Comparison of ENCODE assay signal across 9 mouse cellular contexts in the genomic region with DNA sequence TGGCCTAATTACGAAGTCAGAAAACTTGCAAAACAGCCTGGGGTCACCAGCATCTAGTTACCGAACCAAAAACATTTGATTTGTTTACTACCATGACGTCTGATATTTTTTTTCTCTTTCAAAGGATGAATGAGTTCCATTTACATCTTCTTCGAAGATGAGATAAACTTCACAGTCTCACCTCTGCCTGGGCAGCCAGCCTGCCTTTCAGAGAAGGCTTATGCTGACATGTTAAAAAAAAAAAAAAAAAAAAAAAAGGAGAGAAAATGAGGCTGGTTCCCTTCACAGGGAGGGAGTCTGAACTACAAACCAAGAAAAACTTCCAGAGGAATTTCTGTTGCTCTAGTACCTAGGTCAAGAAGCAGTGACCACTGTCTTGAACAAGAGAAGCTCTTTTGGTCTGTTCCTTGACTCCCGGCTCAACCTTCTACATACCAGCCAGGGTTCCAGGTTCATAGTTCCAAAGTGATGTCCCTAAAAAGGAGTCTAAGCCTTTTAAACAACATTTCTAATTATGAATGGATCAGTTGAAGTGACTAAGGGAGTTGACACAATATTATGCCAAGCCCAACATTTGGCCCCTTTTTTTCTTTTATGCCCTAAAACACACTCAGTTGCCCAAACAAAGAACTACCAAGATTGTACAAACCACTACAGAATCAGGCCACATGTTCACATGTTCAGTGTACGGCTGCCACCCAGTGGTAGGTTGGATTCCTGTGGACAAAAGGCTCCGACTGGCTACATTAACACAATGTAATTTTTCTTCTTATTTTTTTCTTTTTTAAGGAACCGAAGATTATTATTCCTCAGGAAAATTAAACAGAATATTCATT. TPM values are rescaled to one million over a fixed set of nuclear protein-coding genes. Genes with fewer than 3 reads are reported as not detected.
DNase-seq lines count a peak whose midpoint lies in the region; ATAC-seq and TF ChIP-seq lines count a peak whose summit lies in the region.
"Had no signal": no experiment of that assay in that cellular context is flagged by ENCODE, and none has a peak within 500 bp of the region (broad histone marks: within the 10 kb centered on the region; RNA-seq: fewer than 3 reads in every experiment).

No protein-coding gene starts in this region.

- peak; percentile 78 to 84 for DNase-seq in adrenal gland, postnatal 36 days
- DNase-seq in embryonic facial prominence, embryonic 14.5 days (ENCODE audit: low spot score): peak; percentile 87
- peak; percentile 75 to 80 for DNase-seq in heart, postnatal 10 days
- DNase-seq in kidney, postnatal 36 days: peak; percentile 57 to 89
- peak; percentile 59 for DNase-seq in lung, adult 2 months
- DNase-seq in thymus, postnatal 0 days (ENCODE audit: low spot score): peak; percentile 77

- no peak overlapping the region for H3K4me3 ChIP-seq in embryonic facial prominence, embryonic 14.5 days (ENCODE audit: low read depth, low read length)
- H3K4me3 ChIP-seq in lung, adult 2 months (replicated peaks; ENCODE audit: extremely low read depth, low read depth, low read length): no peak overlapping the region
- H3K4me3 ChIP-seq: erythroblast, embryonic 14.5 days had no signal

- no peaks in the 10 kb centered on the region for H3K27me3 ChIP-seq in embryonic facial prominence, embryonic 14.5 days (replicated peaks; ENCODE audit: control insufficient read depth, insufficient read depth, low read length)

- peak; percentile 71 for ATAC-seq in CD4-positive, CD25-positive, alpha-beta regulatory T cell, adult 4 months
- peak; percentile 81 for ATAC-seq in embryonic facial prominence, embryonic 14.5 days (ENCODE audit: low read depth)
- ATAC-seq in neutrophil, adult 5-6 weeks (ENCODE audit: extremely low read depth, insufficient number of reproducible peaks, low FRiP score, poor library complexity, severe bottlenecking): peak; percentile 78

- TF ChIP-seq POLR2A in lung, adult 2 months (IDR thresholded peaks at IDR 0.05; ENCODE audit: borderline replicate concordance, extremely low read depth, low read depth, low read length): no peak

- peak; percentile 76 for TF ChIP-seq CTCF in lung, adult 2 months (IDR thresholded peaks at IDR 0.05; ENCODE audit: insufficient read depth, low read length)

- H3K4me2 ChIP-seq in embryonic facial prominence, embryonic 14.5 days (ENCODE audit: low read depth, low read length): no peak overlapping the region

- WGBS in embryonic facial prominence, embryonic 14.5 days: 43% methylated on average over 8 of the region's 8 CpGs
- WGBS in lung, adult 2 months: 56% methylated on average over 8 of the region's 8 CpGs

- intact Hi-C loops in heart, postnatal 10 days (cut with DNase I): loop anchor here (1.0 to 5.0 kb wide), 5 partner anchors 95 to 1004 kb away; no protein-coding TSS in a partner anchor

- no peaks in the 10 kb centered on the region for H3K36me3 ChIP-seq in embryonic facial prominence, embryonic 14.5 days (ENCODE audit: control insufficient read depth, insufficient read depth, low read length)

- H3K27ac ChIP-seq in embryonic facial prominence, embryonic 14.5 days (replicated peaks; ENCODE audit: low read depth, low read length): no peak overlapping the region

- no peaks in the 10 kb centered on the region for H3K4me1 ChIP-seq in embryonic facial prominence, embryonic 14.5 days (ENCODE audit: control insufficient read depth, insufficient read depth, low read length)
- peaks cover 2% of the 10 kb centered on the region for H3K4me1 ChIP-seq in lung, adult 2 months (ENCODE audit: control insufficient read depth, insufficient read depth, low read length)

- H3K9ac ChIP-seq in embryonic facial prominence, embryonic 14.5 days (ENCODE audit: low read depth, low read length): no peak overlapping the region

- no peaks in the 10 kb centered on the region for H3K9me3 ChIP-seq in embryonic facial prominence, embryonic 14.5 days (ENCODE audit: control insufficient read depth, low read length)

RNA-seq across cellular contexts. Expression of a gene that starts 42.4 kb away (rescaled TPM):
- 1 to 10 TPM; 6.2 to 6.4 TPM for polyA plus RNA-seq in CD4-positive, CD25-positive, alpha-beta regulatory T cell, adult 4 months (2017; shearing (Covaris generic))
- 10 to 100 TPM; 36.3 to 49.9 TPM for total RNA-seq in adrenal gland, postnatal 36 days (2021)
- 16.1 and 16.3 TPM in 2 replicates for polyA plus RNA-seq in embryonic facial prominence, embryonic 14.5 days (2014; fragmentation: Nextera tagmentation; extraction: Ambion mirVana)
- 10 to 100 TPM in 1 of 2 experiments, 1 to 10 TPM in 1; 9.8 to 12.2 TPM for total RNA-seq in heart, postnatal 10 days (2021)
- 10.1 and 10.9 TPM in 2 replicates for polyA plus RNA-seq in lung, adult 2 months (2012; rRNA removed)
- total RNA-seq in neutrophil, adult 5-6 weeks (2017): 0.25 TPM in 1 of 2 replicates, not detected in the other
- 5.9 and 7.8 TPM in 2 replicates for polyA plus RNA-seq in thymus, postnatal 0 days (2015; fragmentation: Nextera tagmentation; extraction: Ambion mirVana)
